Mouse (Mus musculus): ENCODE measurements around the gene Defb30.
A peak's percentile ranks its signal among the peaks of the same experiment; 100 is the strongest.

The Defb30 gene

DNA sequence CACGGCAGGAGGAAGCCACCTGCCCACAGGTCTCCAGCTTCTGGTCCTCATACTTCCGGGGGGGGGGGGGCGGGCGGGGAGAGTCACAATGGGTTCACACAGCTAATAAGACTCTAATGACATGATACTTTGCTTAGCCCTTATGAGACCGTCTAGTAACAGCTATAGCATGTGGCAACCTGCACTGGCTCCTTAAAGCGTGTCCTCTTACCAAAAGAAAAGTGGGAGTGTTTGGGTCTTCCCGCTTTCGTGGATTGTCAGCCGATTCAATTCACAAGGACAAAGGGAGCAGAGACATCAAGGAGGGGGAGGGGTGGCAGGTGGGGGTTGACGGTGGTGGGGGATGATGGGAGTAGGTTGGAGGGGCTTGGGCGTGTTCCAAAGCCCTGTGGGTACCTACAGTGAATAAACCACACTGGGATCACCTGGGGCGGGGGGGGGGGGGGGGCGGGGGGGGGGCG lies at the start of gene Defb30:
TSS of gene Defb30 (minus strand) at position 51 of the 461 bp plus-strand sequence.
- no peak for DNase-seq

DNA sequence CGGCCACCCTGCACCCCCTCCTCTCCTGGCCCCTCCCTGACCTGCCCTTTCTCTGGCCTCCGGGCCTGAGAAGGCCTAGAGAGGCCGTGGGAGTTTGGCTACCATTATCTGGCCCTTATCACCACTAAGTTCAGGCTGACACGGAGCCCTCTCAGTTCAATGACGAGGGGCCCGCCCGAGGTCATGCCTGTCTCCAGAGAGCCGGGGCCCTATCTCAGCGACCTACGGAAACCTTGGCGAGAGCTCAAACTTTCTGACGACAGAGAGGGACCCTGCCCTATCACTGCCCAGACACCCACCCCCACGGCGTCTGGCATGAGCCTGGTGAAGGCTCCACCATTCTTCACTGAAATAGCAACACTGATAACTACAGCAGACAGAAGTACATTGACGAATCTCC lies 17.9 kb upstream of the Defb30 start:
- no peak for DNase-seq

DNA sequence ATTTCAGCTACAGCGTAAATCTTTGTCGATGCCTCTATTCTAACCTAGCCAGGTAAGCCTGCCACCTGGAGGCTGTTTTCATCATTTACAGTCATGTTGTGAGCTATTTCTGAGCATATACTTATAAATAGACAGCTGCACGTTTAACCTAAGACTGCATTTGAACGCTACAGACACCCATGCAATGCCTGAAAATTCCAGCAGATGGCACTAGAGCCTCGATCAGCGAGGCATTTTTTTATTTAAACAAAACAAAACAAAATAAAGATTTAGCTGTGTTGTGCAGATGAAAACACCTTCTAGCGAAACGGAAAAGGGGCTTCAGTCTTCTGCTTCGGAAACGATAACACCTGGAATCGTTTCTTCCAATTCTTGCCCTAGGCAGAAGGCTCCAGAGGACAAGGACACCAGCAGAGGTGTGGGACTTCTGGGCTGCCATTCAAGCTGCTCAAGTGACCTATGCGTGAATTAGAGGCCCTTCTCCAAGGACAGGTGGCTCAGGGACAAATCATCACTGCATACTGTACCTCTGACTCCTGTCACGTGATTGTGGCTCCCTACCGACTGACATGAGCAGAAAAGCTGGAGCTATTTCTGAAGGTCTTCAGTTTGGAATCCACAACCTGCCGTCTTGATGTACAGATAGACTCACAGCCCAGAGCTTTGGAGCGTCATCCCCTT lies 17.0 kb upstream of the Defb30 start:
- DNase-seq: peak; percentile 87 to 90

DNA sequence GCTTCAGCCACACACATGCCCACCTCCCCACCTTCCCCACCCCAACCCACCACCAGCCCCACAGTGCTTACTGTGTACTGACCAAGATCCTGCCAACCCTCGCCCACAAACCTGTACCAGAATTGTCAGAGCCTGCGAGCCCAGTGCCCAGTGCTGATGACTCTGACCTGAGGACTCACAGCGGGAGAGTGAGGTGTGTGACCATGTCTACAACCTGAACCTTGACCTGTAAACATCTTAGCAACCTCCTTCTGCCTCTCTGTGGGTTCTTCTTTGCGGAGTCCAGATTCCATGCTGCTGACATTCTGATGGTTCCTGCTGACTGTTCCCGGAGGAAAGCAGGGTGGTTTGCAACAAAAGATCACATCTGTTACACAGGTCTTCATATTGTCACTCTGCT lies 15.6 kb upstream of the Defb30 start:
- no peak for DNase-seq

DNA sequence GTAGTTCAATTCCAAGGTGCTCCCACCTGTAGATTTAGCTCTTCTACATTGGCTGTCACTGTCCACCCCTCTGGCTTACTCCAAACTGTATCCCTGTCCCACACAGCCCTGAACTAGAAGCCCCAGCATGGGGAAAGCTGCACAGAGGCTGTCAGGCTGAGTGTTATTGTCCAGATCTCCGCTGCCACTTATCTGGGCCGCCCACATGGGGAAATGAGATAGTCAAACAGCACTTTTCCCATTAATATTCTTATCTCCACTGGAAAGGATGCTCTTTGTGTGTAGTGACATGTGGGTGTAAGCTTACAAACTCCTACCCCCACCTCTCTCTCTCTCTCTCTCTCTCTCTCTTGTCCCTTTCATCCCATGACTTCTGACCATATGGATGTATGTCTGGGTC lies 12.4 kb upstream of the Defb30 start:
- DNase-seq: no peak

DNA sequence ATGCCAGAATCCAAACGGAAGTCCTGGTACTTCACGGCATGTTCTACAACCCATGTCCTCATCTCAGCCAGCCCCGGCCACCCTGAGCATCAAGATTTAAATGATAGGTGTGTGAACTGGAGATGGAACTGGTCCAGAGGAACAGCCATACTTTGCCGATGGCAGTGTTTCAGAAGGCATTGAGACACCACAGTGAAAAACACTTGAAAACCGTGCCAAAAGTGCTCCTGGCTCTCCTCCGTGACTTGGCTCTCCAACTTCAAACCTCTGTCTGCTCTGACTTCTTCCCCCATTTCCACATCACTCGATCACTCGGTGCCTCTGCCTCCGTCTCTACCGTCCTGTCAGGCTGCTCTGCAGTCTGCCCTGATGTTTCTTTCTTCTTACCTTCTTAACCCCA lies 10.6 kb upstream of the Defb30 start:
- no peak for DNase-seq

DNA sequence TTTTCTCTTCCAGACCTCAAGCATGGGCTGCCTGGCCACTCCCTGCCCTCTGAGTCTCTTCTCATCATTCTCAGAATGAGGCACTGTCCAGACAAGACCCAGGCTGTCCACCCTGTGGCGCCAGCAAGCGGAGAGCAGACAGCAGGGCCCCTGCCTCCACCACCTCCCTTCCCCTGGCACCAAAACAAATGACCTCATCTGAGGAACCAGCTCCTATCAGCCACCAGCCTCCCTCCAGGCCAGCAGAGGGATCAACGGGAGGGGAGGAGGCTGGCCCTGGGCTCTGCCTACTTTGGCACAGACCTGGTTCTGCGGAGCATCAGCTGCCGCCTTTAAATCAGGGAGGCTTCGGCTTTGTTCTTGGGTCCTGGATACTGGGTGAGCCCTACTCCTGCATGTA lies 5.0 kb upstream of the Defb30 start:
- peak; percentile 35 to 67 for DNase-seq

DNA sequence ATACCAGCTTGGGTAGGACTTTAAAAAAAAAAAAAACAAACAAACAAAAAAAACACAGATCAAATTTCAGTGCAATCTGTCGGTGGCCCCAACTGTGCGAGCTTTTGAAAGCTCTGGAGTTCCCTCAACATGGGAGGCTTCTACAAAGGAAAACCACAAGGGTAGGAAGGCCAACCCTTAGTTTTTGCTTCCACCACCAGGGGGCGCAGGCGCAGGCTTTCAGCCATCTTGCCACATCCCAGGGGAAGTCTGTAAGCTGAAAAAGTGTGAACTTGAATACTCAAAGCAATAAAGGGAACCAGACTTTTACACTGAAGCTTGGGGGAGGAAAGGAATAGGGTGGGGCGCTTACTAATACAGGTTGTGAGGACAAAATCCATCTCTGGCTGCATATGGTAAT lies 1.0 kb upstream of the Defb30 start:
- DNase-seq: peak; percentile 81

DNA sequence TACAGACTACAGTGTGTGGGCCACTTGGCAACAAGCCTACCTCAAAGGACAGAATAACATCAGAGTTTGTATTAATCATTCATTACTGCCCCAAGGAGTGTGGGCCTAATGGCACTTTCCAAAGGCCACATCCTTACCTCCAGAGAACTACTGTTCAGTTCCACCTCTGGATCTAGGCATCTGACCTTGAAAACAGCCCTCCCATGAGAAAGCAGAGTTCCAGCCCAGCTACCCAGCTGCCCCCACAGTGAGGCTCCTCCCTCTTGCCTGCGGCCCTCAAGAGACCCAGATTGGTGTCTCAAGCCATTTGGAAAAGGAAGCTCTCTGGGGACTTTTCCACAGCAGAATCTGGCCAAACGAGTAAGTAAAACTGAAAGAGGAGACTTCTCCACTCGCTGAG lies 3.1 kb downstream of the Defb30 start, which contains the start of gene Defb42:
TSS of gene Defb42 (plus strand) at position 301 of the 400 bp plus-strand sequence.
- DNase-seq: no peak

DNA sequence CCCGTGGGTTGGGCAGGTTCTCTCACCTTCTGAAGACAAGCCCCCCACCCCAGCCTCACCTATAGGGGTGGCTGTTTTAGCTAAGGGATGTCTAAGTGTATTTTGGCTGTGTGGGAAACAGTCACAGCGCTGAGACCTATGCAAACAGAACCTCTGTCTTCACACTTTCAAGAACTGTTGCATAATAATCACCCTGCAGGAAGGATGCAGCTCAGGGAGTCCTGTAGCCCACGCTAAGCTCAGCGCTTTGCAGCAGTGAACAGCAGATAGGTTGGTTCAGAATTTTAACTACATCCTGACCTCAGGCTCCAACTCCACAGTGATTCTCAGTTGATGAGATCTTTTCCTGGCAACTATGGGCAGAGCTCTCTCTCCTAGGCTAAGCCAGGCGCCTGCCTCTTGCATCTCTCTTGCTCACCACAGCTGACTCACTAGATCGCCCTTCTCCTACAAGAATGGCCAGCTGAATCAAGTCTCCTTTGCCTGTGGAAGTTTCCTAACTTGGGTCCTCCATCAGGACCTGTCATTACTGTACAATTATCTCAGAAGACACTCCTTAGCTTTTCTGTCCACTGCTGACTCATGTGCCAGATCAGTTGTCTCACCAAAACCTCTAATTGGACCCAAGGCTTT lies 29.1 kb downstream of the Defb30 start:
- no peak for DNase-seq

DNA sequence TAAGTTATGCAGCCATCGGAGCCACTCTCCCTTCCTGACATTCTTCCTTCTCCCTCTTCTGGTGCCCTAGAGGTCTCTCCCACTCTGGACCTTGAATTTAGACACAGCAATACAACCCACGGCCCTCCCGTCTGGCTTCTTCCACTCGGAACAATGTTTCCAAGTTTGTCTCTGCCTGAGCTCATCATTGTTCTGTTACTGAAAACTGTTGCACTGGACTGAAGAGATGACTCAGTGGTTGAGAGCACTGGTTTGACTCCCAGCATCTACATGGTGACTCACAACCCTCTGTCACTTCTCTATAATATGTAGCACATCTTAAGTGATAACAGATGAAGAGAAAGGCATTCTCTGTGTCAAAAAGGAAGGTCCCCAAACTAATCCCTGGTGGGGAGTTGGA lies 35.1 kb downstream of the Defb30 start:
- no peak for DNase-seq

DNA sequence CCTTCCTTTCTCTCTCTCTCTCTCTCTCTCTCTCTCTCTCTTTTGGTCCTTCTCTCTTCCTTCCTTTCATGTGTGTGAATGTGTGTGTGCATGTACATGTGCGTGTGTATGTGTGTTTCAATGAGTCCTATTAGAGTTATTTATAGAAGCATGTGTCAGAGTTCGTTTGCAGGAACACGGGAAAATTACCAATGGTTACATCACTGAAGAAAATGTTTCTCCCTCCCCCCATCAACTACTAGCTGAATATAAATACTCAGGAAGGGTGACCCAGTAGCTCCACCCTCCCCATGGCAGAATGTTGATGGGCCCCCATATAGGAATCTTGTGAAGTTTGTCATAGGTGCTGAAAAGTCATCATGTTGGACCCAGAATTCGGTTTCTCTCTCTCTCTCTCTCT lies 36.7 kb downstream of the Defb30 start:
- no peak for DNase-seq

DNA sequence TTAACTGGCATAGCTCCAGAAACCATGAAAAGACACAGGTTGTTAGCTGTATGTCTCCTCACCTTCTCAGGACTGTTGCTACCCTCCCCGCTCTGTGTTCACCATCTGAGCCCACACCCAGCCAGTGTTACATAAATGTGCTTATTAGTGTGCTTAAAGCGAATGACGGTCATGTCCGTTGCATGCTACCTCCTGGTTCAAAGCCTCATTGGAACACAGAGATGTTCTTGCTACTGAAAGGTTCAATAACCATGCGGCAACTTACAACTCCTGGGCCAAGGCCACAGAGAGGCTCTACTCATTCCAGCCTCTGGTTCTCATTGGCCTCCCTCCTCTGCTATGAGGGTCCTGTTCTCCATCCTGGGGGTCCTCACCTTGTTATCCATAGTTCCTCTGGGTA lies 38.3 kb downstream of the Defb30 start, which contains the start of gene Defb43:
TSS of gene Defb43 (plus strand) at position 301 of the 400 bp plus-strand sequence.
- no peak for DNase-seq

DNA sequence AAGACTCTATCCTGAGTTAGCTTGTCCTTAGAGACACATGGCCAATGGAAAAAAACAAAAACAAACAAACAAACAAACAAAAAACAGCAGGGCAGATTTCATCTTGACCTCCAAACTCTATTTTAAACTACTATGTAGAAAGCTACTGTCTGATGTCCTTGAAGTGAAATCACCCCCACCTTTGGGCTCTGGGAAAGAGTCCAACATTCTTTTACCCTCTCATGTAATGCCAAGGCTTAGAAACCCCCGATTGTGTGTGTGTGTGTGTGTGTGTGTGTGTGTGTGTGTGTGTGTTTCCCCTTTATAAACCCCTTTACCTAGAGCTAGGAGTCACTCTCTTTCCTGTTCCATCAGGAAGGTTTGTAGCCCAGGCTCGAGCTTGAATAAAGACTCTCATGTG lies 47.2 kb downstream of the Defb30 start:
- no peak for DNase-seq

DNA sequence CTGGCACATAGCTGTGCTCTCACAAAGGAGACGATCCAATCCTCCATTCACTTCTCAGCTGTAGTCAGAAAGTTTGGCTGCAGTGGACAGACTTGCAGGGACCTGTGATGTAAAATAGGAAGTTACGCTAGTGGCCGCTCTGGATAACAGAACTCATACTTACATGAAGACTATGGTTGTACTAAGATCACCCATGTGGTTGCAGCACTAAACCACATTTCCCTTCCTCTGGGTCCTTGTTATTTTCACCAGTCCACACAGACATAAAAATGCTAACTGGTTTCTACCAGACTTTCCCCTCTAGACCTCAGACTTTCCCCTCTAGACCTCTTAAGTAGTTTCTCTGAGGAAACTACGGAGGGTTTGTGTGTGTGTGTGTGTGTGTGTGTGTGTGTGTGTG lies 50.8 kb downstream of the Defb30 start:
- no peak for DNase-seq

DNA sequence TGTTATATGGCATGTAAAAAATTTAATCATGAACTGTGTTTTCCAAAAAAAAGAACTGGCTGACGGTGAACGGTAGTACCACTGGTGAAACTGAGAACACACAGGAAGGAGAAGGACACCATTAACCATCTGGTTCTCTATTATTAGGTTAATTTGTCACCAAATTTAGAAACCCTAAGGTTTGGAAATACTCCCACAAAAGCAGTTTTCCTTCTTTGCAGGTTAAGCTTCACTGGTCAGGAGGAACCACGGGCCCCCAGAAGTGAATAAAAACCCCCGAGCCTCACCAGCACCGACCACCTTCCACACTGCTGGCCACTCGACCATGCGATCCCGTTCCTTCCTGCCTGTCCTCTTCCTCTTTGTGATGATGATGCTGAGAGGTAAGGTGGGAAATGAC lies 52.0 kb downstream of the Defb30 start, which contains the start of gene Defb47:
TSS of gene Defb47 (plus strand) at position 301 of the 400 bp plus-strand sequence.
- no peak for DNase-seq

DNA sequence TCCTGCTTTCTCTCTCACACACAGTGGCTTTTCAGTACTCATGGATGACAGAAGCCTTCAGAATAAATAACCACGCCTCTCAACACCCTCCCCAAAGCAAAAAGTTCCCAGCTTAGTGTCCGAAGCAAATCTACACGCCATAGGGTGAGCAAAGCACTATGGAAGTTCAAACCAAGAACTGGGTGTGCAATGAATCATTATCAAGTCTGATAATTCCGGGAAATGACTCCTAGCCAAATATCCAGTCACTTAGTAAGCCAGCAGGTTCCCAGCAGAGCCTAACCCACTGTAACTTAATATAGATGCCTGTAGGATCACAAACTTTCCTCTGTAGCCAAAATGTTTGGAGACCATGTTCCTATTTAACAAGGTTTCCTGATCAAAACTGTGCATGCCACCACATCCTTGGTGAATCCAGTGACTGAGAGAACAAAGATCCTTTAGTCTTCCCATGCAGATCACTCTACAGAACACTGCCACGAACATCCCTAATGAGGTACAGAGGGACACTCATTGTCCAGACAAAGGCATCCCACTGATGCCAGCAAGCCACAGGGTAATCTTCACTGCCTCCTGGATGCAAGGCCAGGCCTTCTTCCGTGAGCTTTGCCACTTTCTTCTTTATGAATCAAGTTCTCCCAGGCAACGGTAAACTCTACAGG lies 57.8 kb downstream of the Defb30 start:
- DNase-seq: no peak

DNA sequence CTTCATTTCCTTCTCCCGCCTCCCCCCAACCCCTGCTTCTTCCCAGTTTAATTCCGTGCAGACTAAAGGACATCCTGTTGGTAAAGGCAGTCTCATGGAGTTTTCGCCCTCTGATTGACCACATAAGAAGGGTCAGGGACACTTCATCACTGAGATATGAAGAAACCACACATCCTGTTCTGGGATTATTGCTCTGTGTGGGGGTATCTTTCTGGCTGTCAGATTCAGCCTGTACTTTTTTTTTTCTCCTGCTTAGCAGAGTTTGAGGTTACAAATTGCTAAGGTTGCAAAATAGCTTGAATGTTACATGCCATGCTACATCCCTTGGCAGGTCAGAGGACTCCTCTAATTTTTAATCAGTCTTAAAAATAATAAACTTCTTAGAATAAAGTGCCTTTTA lies 58.5 kb downstream of the Defb30 start:
- peak in 1 of 2 experiments; percentile 10 for DNase-seq

DNA sequence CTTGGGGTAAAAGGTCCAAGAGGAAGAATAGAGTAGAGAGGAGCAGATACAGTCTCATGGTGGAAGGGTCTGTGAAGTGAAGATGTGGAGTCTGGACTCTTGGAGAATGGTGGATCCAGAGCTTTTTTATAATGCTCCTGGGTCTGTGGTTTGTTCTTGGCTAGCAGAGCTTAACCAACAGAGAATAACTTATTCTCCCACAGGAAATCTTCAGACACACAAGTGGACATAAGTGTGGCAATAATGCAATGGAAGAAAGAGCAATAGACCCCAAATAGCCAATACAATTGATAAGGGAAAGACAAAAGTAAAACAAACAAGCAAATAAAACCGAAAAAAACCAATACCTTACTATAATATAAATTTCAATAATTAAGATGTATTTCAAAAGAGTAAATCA lies 65.3 kb downstream of the Defb30 start, which contains the start of gene Defb48:
TSS of gene Defb48 (minus strand) at position 101 of the 400 bp plus-strand sequence.
- DNase-seq: no peak
